Mouse (Mus musculus) fat pad, adult 2 months (tissue): ENCODE data around the gene Vmn1r51.
"Not testable (repeated sequence)": the region's sequence is repeated elsewhere in the genome, so short reads cannot be mapped to it uniquely, and the experiment has no call there.

Source experiments
- DNase-seq: peaks from one replicate; pipeline ENCODE4 v3.0.0-alpha.2; 2011; ENCODE audit warnings: low read depth, low spot score; ENCODE audit errors: extremely low read depth

The Vmn1r51 gene

DNA sequence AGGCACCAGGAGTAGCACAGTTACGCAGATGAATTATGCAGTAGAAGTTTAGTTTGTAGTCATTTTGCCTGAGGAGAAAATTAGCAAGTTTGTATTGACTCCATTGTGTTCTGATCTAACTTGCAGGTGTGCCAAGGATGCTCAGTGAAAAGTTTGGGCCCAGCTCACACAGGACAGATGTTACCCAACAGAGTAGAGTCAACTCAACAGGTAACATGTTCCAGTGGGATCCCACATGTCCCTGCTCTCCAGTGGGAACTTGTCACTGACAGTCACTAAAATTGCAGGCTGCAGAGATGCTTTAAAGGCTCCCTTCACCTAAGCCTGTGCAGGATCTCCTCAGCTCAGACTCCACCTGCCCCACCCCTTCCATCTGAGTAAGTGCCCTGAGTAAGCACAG is at the start of gene Vmn1r51:
TSS of gene Vmn1r51 (plus strand) at position 301 of the 400 bp plus-strand sequence.
- not testable (repeated sequence) for DNase-seq

DNA sequence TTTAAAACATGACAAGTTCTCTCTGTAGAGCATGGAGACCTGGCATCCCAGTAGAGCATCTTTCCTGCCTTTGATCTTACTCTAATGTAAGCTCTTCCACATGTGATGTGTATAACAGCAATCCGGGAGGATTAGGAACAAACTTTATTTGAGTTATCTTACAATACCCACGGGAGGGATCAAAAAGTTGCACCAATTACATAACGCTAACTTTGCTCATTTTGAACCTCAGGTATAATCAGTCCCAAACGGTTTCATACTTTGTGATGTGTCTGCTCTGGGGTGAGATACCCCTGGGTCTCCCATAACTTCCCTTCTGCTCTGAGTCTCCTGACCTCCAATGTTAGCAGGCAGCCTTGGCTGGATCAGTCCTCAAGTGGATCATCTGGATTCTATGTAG is 44.0 kb upstream of the Vmn1r51 start, which contains the start of gene Vmn1r49:
TSS of gene Vmn1r49 (minus strand) at position 101 of the 400 bp plus-strand sequence.
- no peak for DNase-seq

DNA sequence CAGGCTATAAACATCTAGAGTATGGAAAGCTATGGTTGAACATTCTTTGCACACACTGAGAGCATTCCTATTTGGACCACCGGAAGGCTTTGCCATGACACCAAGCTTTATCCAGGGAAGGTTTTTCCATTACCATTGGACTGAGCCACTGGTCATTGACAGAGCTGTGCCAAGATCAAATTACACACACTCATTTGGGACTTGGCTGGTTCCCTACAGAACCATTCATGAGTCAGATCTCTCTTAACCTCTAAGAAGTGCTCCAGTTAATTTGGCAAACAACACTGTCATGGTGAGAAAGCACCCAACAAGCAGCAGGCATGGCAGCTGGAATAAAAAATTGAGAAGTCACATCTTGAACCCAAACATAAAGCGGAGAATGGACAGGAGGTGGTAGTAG is 21.8 kb upstream of the Vmn1r51 start:
- no peak for DNase-seq

DNA sequence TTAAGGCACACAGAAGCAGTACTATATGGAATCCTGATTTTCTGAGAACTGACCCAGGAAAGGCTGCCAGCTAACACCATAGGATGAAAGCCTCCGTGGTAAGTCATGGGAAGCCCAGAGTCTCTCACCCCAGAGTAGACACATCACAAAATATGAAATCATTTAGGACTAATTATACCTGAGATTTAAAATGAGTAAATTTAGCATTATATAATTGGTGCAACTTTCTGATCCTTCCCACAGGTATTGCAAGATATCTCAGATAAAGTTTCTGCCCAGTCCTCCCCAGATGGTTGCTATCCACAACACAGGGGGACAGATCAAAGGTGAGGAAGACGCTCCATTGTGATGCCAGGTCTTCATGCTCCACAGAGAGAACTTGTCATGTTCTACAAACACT is 21.3 kb upstream of the Vmn1r51 start, which contains the start of gene Vmn1r50:
TSS of gene Vmn1r50 (plus strand) at position 301 of the 400 bp plus-strand sequence.
- DNase-seq: no peak

DNA sequence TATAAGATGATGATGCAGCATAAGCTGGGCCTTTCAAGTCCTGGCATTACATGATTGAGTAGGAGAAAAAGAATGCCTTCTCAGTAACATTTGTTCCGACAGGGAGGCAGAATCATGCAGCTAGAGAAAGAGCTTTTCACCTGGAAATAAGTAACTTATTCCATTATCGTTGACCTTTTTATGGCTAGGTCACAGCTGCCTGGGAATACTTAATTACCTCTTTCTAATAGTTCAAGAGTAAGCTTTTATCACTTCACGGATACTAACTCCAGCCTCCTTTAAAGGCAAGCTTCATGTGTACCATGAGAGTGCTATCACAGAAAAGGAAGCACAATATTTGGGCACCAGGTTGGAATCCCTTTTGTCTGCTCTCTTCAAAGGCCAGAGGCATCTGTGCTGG is 37.7 kb downstream of the Vmn1r51 start:
- no peak for DNase-seq

DNA sequence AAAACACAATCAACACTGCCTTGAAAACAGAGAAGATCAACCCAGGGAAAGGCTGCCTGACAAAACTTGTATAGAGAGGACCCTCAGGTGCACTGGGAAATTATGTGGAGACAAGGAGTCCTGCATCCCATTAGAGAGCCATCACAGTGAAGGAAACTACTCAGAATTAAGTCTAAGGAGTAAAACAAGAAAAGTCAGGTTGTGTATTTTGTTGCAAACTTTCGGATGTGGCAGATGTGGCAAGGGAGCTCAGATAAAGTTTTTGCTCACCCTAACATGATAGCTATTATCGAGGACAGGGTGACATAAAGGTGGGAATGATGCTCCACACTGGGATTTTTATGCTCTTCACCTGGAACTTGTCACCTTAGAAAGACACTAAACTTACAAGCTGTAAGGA is 52.1 kb downstream of the Vmn1r51 start, which contains the start of gene Vmn1r52:
TSS of gene Vmn1r52 (plus strand) at position 301 of the 400 bp plus-strand sequence.
- no peak for DNase-seq
